Mouse (Mus musculus) spleen, adult 2 months (tissue): Measurements from ENCODE around the gene Cga.

Experiments used
- CTCF ChIP-seq: fragments of 200-500 bp; IDR thresholded peaks from 2 replicates; pipeline ENCODE4 v1.5.1; 2011; ENCODE audit warnings: mild to moderate bottlenecking, inconsistent platforms; ENCODE audit not compliant: insufficient read depth, insufficient read length, insufficient replicate concordance; ENCODE audit errors: extremely low read depth
- POLR2A ChIP-seq: fragments of 200-500 bp; IDR thresholded peaks from 2 replicates; pipeline ENCODE4 v1.6.1; 2011; ENCODE audit warnings: low read depth, low read length, inconsistent platforms

- TF ChIP-seq CTCF = no peak
- no peak for TF ChIP-seq POLR2A
Measured at GRCm38 (mm10) chr4:34947181-34947580, 53.6 kb downstream of the Cga start.
